ENCODE assay signal across 8 mouse cellular contexts in genomic region chr2:145167051-145167663, GRCm38 (mm10). TPM values are rescaled to one million over a fixed set of nuclear protein-coding genes. Genes with fewer than 3 reads are reported as not detected.
DNase-seq lines count a peak whose midpoint lies in the region; ATAC-seq and TF ChIP-seq lines count a peak whose summit lies in the region.

No protein-coding gene starts in this region.

- no peaks in the 10 kb centered on the region for H3K9me3 ChIP-seq in ES-E14 (ENCODE audit: control insufficient read depth, insufficient read depth, low read depth, low read length)
- H3K9me3 ChIP-seq in neural tube, embryonic 15.5 days (replicated peaks), result no peaks in the 10 kb centered on the region

- no peaks in the 10 kb centered on the region for H3K27me3 ChIP-seq in neural tube, embryonic 15.5 days (replicated peaks)

- in situ Hi-C loops in ES-E14 (cut with MboI; ENCODE audit: low sequenced_read_pairs in 2 of 2, unreplicated experiment in 2 of 2), result no loop called here

- under 1% methylated on average over 37 of the region's 38 CpGs for WGBS in neural tube, embryonic 15.5 days

- H3K4me3 ChIP-seq in ES-E14 (ENCODE audit: insufficient read depth in 1 of 2, low read depth in 1 of 2, low read length in 2 of 2, poor library complexity in 1 of 2, severe bottlenecking in 1 of 2), result peak overlapping the region; percentile 65 to 92
- H3K4me3 ChIP-seq in neural tube, embryonic 15.5 days (replicated peaks), result peak overlapping the region; percentile 73

- H3K4me1 ChIP-seq in ES-E14 (ENCODE audit: control insufficient read depth in 2 of 2, insufficient read depth in 2 of 2, low read length in 2 of 2, poor library complexity in 1 of 2), result 0 out of 4 replicates have a peak, but pooled peaks cover 0 to 2% of the 10 kb centered on the region in 2 experiments
- peaks cover 29% of the 10 kb centered on the region for H3K4me1 ChIP-seq in neural tube, embryonic 15.5 days

- no peak overlapping the region for H3K27ac ChIP-seq in ES-E14 (ENCODE audit: insufficient read depth, low read depth, low read length, poor library complexity, severe bottlenecking)
- H3K27ac ChIP-seq in neural tube, embryonic 15.5 days (replicated peaks), result peak overlapping the region; percentile 95

- H3K36me3 ChIP-seq in ES-E14 (ENCODE audit: control insufficient read depth, insufficient read depth, low read length, poor library complexity, severe bottlenecking), result no peaks in the 10 kb centered on the region
- no peaks in the 10 kb centered on the region for H3K36me3 ChIP-seq in neural tube, embryonic 15.5 days

- ATAC-seq in frontal cortex, adult (ENCODE audit: low TSS enrichment), result peak; percentile 51
- ATAC-seq in neural tube, embryonic 15.5 days (ENCODE audit: low FRiP score), result peak; percentile 77

- H3K4me2 ChIP-seq in neural tube, embryonic 15.5 days, result peak overlapping the region; percentile 78

- DNase-seq in ES-E14 (ENCODE audit: low read depth, low spot score), result peak; percentile 34
- peak; percentile 42 for DNase-seq in cerebellum, adult 8-10 months
- DNase-seq in heart, postnatal 4 days, result peak; percentile 83
- peak; percentile 43 to 69 for DNase-seq in layer of hippocampus, adult 18-20 months (ENCODE audit: low spot score in 2 of 2)
- DNase-seq in lung, adult 18-20 months, result peak; percentile 64 to 73
- DNase-seq in thymus, postnatal 36 days, result peak; percentile 9 to 15

- peak overlapping the region; percentile 74; the same call in 1 of the 2 replicates for H3K9ac ChIP-seq in ES-E14 (ENCODE audit: insufficient read depth, low read depth, low read length, poor library complexity, severe bottlenecking)
- peak overlapping the region; percentile 78 for H3K9ac ChIP-seq in neural tube, embryonic 15.5 days (replicated peaks)

TF ChIP-seq in ES-E14, 5 proteins besides CTCF, POLR2A, EP300 and RAD21:
- TF ChIP-seq HCFC1 (IDR thresholded peaks at IDR 0.05; ENCODE audit: borderline replicate concordance, insufficient read depth, low read length), result no peak
- no peak for TF ChIP-seq ZNF384 (IDR thresholded peaks at IDR 0.05; ENCODE audit: low read depth, low read length)
- no peak for TF ChIP-seq MAFK (IDR thresholded peaks at IDR 0.05; ENCODE audit: insufficient read depth, low read depth, low read length)
- no peak for TF ChIP-seq CHD2 (IDR thresholded peaks at IDR 0.05; ENCODE audit: low read depth, low read length)
- no peak for TF ChIP-seq ZC3H11A (IDR thresholded peaks at IDR 0.05; ENCODE audit: borderline replicate concordance, low read depth, low read length)
TF ChIP-seq in ES-E14: peak in this region for 0.

RNA-seq across cellular contexts. Expression of gene Slc24a3, which starts 0.4 kb away (rescaled TPM):
- 0.48 and 0.98 TPM in 2 replicates for total RNA-seq in ES-E14 (2012; rRNA removed)
- total RNA-seq in heart, postnatal 4 days (2021), result 1 to 10 TPM; 3.0 to 4.6 TPM
- 100 to 1,000 TPM; 184 to 186 TPM for total RNA-seq in layer of hippocampus, adult 18-20 months (2021)
- 24.6 and 28.9 TPM in 2 replicates for polyA plus RNA-seq in neural tube, embryonic 15.5 days (2015; fragmentation: Nextera tagmentation; extraction: Ambion mirVana)

Comparison
In these comparisons a context has a peak if more than half of its experiments do, and no peak if none do; other contexts are left out.
1. DNase-seq: peak in every context shown above with its lines; median percentile 83 in heart, postnatal 4 days; 68 in lung, adult 18-20 months; 56 in layer of hippocampus, adult 18-20 months; 42 in cerebellum, adult 8-10 months; 34 in ES-E14; 12 in thymus, postnatal 36 days.
2. RNA of gene Slc24a3, which starts 0.4 kb away (total RNA-seq): 184 to 186 TPM in layer of hippocampus, adult 18-20 months; 3.0 to 4.6 TPM in heart, postnatal 4 days and 0.48 to 0.98 TPM in ES-E14; every median in the first group is over 10 times any median in the second.